Mouse (Mus musculus) heart, adult 2 months (tissue): ENCODE measurements around the gene Fau.

ENCODE experiments used
- CTCF ChIP-seq: fragments of 200-600 bp; IDR thresholded peaks from 2 replicates; pipeline ENCODE4 v1.8.1; 2022; ENCODE audit warnings: antibody characterized with exemption, mild to moderate bottlenecking, moderate library complexity
- EP300 ChIP-seq: fragments of 200-500 bp; IDR thresholded peaks from 2 replicates; pipeline ENCODE4 v1.6.1; 2011; ENCODE audit warnings: low read depth, low read length, control low read depth; ENCODE audit not compliant: insufficient read depth
- POLR2A ChIP-seq: fragments of 200-500 bp; IDR thresholded peaks from 2 replicates; pipeline ENCODE4 v1.6.1; 2011; ENCODE audit warnings: mild to moderate bottlenecking, low read depth, low read length, control low read depth; ENCODE audit not compliant: insufficient read depth

- no peak for TF ChIP-seq POLR2A
- no peak for TF ChIP-seq EP300
- TF ChIP-seq CTCF, result no peak
Observed at GRCm38 (mm10) chr19:6037695-6038094, 19.9 kb upstream of the Fau start.
